Mouse (Mus musculus) CD4-positive naive resting alpha-beta T cell, adult 76 days (primary cell): ENCODE measurements around the gene Nop53. TPM values are rescaled to one million over a fixed set of nuclear protein-coding genes. Genes with fewer than 3 reads are reported as not detected.

Experiments
- total RNA-seq: library from RNA; stranded (reverse); gene quantifications from one replicate; pipeline ENCODE4 v1.2.4, GENCODE M21; 2023

Gene Nop53
- 587 TPM for total RNA-seq

DNA sequence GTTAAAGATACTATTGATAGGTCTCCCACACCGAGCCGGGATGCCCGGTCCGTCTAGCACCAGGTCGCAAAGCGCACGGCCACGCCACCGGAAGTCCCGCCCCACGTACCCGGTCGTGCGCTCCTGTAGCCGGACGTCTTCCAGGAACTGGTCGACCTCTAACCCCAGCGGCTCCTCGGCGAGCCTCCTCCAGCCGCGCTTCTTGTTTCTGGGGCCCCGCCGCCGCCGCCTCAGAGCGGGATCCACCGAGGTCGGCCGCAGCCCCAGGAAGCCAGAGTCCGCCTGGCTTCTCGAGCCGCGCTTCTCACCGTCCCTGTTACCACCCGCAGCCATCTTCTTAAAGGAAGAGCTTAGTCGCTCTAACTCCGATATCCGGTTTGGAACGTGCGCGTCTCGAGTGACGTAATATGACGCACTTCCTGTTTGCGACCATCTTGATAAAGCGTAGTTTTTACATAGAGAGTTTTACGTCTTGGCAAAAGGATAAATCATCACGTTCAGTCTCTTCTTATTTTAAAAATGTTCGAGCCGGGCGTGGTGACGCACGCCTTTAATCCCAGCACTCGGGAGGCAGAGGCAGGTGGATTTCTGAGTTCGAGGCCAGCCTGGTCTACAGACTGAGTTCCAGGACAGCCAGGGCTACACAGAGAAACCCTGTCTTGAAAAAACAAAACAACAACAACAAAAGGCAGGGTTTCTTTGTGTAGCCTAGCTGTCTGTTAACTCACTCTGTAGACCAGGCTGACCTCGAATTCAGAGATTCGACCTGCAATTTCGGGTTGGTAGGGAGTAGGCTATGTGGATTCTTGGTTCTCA is at the start of gene Nop53:
Gene Nop53, minus strand, starts transcription at position 354 of the 816 bp plus-strand sequence.

DNA sequence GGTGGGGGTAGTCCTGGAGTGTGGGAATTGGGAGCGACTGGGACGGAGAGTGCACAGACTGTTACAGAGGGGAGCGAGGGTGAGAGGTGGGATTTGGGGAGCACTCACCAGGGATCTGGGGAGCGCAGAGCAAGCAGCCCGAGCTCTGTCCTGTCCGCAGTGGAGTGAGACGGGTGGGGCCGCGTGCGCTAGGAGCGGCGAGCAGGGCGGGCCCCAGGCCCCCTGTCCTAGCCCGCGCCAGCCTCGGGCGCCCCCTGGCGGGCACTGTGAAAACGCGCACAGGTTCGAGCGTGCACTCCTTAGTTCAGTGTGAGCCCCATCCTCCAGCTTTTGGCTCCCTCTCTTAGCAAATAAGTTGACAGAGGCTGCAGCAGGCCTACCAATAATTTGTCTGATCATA is 21.4 kb upstream of the Nop53 start, which contains the start of gene Ehd2:
Gene Ehd2, minus strand, starts transcription at position 256 of the 400 bp plus-strand sequence.

GRCm38 (mm10) chr7:15922220-15922773 is 23.6 kb downstream of the Nop53 start, which contains the start of gene Selenow:
Gene Selenow (minus strand): TSS chr7:15922402.

Other genes starting within 250 kb of the Nop53 start
- not detected for gene Obox5, start 195.9 kb downstream of the Nop53 start, total RNA-seq
- not detected for gene Obox6, start 106.4 kb downstream of the Nop53 start, total RNA-seq
- gene Crx, start 66.1 kb downstream of the Nop53 start, total RNA-seq: not detected
- not detected for gene Crxos, start 63.5 kb downstream of the Nop53 start, total RNA-seq
- 216 TPM for gene Selenow, start 23.7 kb downstream of the Nop53 start, total RNA-seq
- 1.1 TPM for gene Ehd2, start 21.5 kb upstream of the Nop53 start, total RNA-seq
- gene Bicra, start 101.8 kb upstream of the Nop53 start, total RNA-seq: 65.3 TPM
- not detected for gene Zfp541, start 115.7 kb upstream of the Nop53 start, total RNA-seq
- gene Napa, start 152.4 kb upstream of the Nop53 start, total RNA-seq: 305 TPM
- gene Kptn, start 173.8 kb upstream of the Nop53 start, total RNA-seq: 33.2 TPM
- 0.12 TPM for gene Slc8a2, start 183.8 kb upstream of the Nop53 start, total RNA-seq
- gene Meis3, start 229.0 kb upstream of the Nop53 start, total RNA-seq: 45.9 TPM